Mouse (Mus musculus): ENCODE data around the gene Sclt1. TPM values are rescaled to one million over a fixed set of nuclear protein-coding genes. Genes with fewer than 3 reads are reported as not detected.

Sclt1 gene
- polyA plus RNA-seq, 1 experiment from 2014 or later = 25.7 TPM

DNA sequence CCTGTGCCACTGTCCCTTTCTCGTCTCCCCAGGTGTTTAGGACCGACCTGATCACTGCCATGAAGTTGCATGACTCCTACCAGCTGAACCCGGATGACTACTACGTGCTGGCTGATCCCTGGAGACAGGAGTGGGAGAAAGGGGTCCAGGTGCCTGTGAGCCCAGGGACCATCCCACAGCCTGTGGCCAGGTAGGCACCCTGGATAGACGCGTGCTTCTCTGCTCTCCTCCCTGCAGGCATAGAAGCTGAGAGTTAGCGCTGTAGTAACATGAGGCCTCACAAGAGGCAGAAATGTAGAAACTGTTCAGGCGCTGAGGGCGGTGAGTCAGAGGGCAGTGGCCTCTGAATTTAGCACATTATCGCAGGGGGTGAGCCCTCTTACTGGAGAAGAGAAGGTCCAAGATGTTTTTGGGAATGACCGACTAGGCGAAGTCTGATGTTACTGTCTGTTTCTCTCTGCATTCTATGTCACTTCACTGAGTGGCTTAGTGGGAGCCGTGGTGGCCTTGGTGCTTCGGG lies 150.6 kb downstream of the Sclt1 start:
- no peak overlapping the region for H3K9ac ChIP-seq
- H3K4me3 ChIP-seq = no peak overlapping the region
- H3K4me1 ChIP-seq = no peaks in the 10 kb centered on the region
- H3K36me3 ChIP-seq (ENCODE audit: poor library complexity, severe bottlenecking) = peaks cover 74% of the 10 kb centered on the region
- 93% methylated on average over 14 of the region's 14 CpGs for WGBS
- H3K4me2 ChIP-seq = no peak overlapping the region
- H3K27me3 ChIP-seq = no peaks in the 10 kb centered on the region
- no peak overlapping the region for H3K27ac ChIP-seq
- H3K9me3 ChIP-seq (replicated peaks) = no peaks in the 10 kb centered on the region
- no peak for ATAC-seq

DNA sequence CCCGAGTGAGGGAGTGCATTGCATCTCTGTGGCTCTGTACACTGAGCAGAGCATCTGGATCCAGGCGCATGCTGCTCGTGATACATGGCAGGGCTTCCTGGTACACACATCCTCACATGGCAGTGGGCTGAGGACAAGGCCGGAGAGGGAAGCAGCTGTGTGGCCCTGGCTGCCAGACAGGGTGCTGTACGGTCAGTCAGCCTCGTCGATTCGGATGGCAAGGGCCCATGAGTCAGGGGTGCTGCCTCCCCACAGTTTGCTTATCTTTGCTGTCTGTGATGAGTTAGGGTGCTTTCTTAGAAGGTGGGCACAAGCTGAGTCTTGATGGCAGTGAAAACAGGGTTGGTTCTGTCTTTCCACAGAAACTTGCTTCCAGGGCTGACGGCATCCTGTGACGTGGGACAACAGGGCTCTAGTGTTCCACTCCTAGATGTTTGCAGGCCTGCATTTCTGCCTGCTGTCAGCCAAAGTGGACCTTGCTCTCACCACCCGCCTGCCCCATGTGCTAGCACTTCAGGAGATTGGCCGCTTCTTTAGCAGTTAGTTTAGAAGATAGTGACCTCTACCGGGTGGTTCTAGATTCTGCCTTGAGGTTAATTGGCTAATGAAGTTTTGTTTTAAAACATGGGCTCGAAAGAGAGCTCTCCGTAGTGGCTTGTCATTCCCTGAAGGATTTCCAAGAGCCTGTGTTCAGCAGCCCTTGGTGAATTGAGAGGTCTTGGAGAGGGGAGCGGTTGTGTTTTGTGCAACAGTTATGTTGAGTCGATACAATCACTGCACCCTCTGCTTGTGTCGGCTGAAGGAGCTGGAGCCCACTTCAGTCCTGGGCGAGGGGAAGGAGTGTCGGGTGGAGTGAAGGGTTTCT lies 151.4 kb downstream of the Sclt1 start:
- Histone ChIP-seq H3K27ac (no peak overlapping the region), H3K9ac (no peak overlapping the region), H3K36me3 (ENCODE audit: poor library complexity, severe bottlenecking) (peaks cover 68% of the 10 kb centered on the region), H3K4me3 (no peak overlapping the region), H3K27me3 (no peaks in the 10 kb centered on the region), H3K4me1 (0 out of 2 replicates have a peak, but pooled peaks cover 4% of the 10 kb centered on the region), H3K9me3 (replicated peaks) (no peaks in the 10 kb centered on the region), H3K4me2 (no peak overlapping the region)
- ATAC-seq = no peak
- WGBS = 92% methylated on average over 20 of the region's 20 CpGs

DNA sequence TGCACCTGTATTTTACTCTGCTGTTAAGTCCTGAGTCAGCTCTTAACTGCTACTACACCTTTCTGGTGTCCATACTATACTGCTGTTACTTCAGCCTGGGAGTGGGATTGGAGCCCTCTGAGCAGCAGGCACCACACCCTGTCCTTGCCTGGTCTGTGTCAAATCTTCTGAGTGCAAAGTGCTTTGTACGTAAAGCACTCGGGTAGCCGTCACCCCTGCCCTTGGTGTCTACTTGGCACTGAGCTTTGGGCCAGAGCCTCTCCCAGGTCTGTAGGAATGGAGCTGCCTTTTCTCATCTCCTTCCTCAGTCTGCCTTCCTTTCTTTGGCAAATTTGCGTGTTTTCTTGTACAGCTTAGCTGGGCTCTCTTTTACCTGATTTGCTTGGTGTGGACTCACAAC lies 152.3 kb downstream of the Sclt1 start:
- Histone ChIP-seq H3K4me2 (no peak overlapping the region), H3K27ac (no peak overlapping the region), H3K9me3 (replicated peaks) (no peaks in the 10 kb centered on the region), H3K27me3 (no peaks in the 10 kb centered on the region), H3K4me3 (no peak overlapping the region), H3K36me3 (ENCODE audit: poor library complexity, severe bottlenecking) (peaks cover 58% of the 10 kb centered on the region), H3K4me1 (0 out of 2 replicates have a peak, but pooled peaks cover 4% of the 10 kb centered on the region), H3K9ac (no peak overlapping the region)
- WGBS = 92% methylated on average over 4 of the region's 4 CpGs
- no peak for ATAC-seq

DNA sequence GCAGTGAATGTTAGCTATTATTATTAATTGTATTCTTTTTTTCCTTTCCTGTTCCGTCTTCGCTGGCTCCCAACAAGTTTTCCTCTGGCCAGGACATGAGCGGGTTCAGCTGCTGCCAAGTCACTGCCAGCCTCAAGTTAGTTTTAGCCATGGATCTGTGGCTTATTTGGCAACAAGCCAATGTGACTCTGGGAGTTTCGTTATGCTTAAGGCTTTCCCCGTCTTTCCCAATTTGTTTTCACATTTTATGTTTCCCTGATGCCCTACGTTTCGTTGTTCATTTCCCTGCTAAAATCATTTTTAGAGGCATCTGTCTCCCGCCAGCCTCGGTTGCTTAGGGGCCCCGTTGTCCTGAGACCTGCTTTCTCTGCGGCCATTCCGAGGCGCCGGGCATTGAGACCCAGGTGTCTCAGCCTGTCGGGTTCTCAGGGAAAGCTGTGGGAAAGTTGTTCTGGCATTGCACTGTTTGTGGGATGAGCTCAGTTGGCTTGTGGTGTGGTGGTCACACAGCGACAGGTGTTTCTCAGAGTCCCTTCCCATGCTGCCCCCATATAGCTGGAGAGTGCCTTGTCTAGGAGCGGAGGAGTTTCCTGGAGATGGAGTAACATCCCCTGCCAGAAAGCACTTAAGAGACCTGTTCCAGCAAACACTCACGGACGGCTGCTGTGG lies 152.9 kb downstream of the Sclt1 start:
- H3K4me3 ChIP-seq = no peak overlapping the region
- H3K4me2 ChIP-seq = no peak overlapping the region
- H3K27ac ChIP-seq = no peak overlapping the region
- H3K27me3 ChIP-seq = no peaks in the 10 kb centered on the region
- H3K9me3 ChIP-seq (replicated peaks) = no peaks in the 10 kb centered on the region
- ATAC-seq = no peak
- H3K4me1 ChIP-seq = 0 out of 2 replicates have a peak, but pooled peaks cover 4% of the 10 kb centered on the region
- H3K9ac ChIP-seq = no peak overlapping the region
- 83% methylated on average over 19 of the region's 19 CpGs for WGBS
- H3K36me3 ChIP-seq (ENCODE audit: poor library complexity, severe bottlenecking) = peaks cover 52% of the 10 kb centered on the region

DNA sequence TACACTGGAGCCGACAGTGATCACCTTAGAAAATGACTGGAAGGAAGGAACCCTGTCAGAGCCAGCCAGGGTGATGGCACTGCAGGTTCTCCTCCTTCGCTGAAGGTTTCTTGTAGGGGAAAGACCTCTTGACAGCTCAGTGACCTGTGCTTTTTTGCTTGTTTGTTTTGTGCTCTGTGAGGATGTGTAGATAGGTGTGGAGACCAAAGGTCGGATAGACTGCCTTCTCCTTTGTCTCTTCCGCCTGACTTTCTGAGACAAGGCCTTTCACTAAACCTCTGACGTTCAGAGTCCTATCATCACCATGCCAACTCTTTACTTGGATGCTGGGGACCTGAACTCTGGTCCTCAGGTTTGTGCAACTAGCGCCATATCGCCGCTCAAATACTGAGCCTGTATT lies 153.8 kb downstream of the Sclt1 start:
- 82% methylated on average over 8 of the region's 8 CpGs for WGBS
- Histone ChIP-seq H3K4me1 (peaks cover 7% of the 10 kb centered on the region), H3K4me3 (no peak overlapping the region), H3K27me3 (no peaks in the 10 kb centered on the region), H3K9me3 (replicated peaks) (no peaks in the 10 kb centered on the region), H3K4me2 (no peak overlapping the region), H3K9ac (no peak overlapping the region), H3K36me3 (ENCODE audit: poor library complexity, severe bottlenecking) (peaks cover 43% of the 10 kb centered on the region), H3K27ac (no peak overlapping the region)
- ATAC-seq = no peak

DNA sequence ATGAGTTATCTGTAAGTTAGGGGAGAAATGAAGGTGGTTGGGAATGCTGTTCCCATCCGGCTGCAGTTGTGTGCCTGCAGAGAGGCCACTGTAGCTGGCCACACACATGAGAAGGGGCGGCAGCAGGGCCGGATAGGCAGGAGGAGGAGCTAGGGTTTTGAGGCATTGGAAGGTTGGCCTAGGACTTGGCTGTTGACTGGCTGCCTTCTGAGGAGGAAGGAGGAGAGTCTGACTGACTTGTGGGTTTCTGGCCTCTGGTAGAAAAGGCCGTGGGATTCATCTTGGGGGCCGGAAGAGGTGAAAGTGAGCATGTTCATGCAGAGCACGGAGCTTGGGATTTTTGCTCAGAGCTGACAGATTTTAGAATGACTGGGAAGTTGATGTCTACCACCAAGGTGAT lies 154.7 kb downstream of the Sclt1 start:
- Histone ChIP-seq H3K9me3 (replicated peaks) (no peaks in the 10 kb centered on the region), H3K27ac (no peak overlapping the region), H3K27me3 (no peaks in the 10 kb centered on the region), H3K4me1 (peaks cover 12% of the 10 kb centered on the region), H3K4me2 (no peak overlapping the region), H3K9ac (no peak overlapping the region), H3K36me3 (ENCODE audit: poor library complexity, severe bottlenecking) (peaks cover 37% of the 10 kb centered on the region), H3K4me3 (no peak overlapping the region)
- ATAC-seq = no peak
- WGBS = 74% methylated on average over 6 of the region's 6 CpGs

DNA sequence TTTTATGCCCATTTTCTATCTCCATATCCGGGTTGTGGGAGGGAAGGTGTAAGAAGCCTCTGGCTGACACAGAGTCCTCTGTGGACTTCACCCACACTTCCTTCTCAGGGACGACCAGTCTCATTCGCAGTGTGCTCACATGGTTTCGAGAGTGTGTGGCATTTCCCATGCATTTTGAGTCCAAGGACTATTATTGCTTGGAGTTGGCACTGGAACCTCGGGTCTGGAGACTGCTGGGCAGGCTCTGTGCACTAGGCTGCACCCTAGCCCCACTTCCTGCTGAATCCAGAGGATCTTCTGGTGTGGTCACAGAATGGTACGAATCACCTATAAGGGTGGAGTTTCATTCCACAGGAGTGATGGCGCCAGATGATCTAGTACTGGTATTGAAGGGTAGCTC lies 155.4 kb downstream of the Sclt1 start:
- Histone ChIP-seq H3K9me3 (replicated peaks) (no peaks in the 10 kb centered on the region), H3K36me3 (ENCODE audit: poor library complexity, severe bottlenecking) (peaks cover 33% of the 10 kb centered on the region), H3K27me3 (no peaks in the 10 kb centered on the region), H3K4me2 (no peak overlapping the region), H3K4me1 (peaks cover 18% of the 10 kb centered on the region), H3K27ac (no peak overlapping the region), H3K4me3 (no peak overlapping the region), H3K9ac (no peak overlapping the region)
- ATAC-seq = no peak
- WGBS = 90% methylated on average over 7 of the region's 7 CpGs

DNA sequence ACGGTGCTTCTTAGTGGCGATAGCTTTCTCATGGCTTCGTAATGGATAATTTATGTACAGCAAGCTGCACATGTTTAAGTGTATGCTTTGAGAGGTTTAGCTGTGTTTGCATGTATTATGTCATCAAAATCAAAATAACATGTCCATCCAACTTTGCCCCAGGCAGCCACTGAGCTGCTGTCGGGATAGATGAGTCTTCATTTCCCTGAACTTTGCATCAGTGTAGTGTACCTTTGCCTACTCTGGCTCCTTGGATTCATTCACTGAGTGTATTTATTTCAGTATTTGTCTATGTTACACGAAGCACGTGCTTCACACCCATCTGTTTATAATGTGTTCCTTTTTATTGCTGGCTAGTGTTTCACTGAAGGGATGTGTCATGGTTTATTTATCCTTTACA lies 156.0 kb downstream of the Sclt1 start:
- Histone ChIP-seq H3K4me3 (no peak overlapping the region), H3K27ac (no peak overlapping the region), H3K9me3 (replicated peaks) (no peaks in the 10 kb centered on the region), H3K9ac (no peak overlapping the region), H3K36me3 (ENCODE audit: poor library complexity, severe bottlenecking) (peaks cover 30% of the 10 kb centered on the region), H3K4me1 (peaks cover 24% of the 10 kb centered on the region), H3K27me3 (no peaks in the 10 kb centered on the region), H3K4me2 (no peak overlapping the region)
- WGBS = 82% methylated on average over 6 of the region's 6 CpGs
- ATAC-seq = no peak

DNA sequence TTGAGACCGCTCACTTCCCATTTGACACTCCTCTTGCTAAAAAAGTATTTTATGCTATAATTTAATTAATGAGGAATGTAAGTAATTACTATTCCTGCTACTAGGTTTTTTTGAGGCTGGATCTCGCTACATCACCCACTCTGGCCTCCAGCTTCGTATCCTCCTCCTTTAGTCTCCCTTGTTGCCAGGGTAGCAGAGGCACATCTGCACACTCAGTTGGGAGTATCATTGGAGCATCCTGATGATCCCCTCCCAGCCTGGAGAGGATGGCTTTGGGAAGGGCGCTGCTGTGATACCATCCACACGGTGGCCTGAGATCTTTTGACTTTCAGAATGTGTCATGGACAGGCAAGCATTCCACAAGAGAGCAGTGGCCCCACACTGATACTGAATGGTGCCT lies 156.8 kb downstream of the Sclt1 start:
- Histone ChIP-seq H3K27ac (no peak overlapping the region), H3K9ac (no peak overlapping the region), H3K36me3 (ENCODE audit: poor library complexity, severe bottlenecking) (peaks cover 24% of the 10 kb centered on the region), H3K4me1 (peaks cover 32% of the 10 kb centered on the region), H3K9me3 (replicated peaks) (no peaks in the 10 kb centered on the region), H3K27me3 (no peaks in the 10 kb centered on the region), H3K4me3 (no peak overlapping the region), H3K4me2 (no peak overlapping the region)
- 85% methylated on average over 5 of the region's 5 CpGs for WGBS
- ATAC-seq = no peak

DNA sequence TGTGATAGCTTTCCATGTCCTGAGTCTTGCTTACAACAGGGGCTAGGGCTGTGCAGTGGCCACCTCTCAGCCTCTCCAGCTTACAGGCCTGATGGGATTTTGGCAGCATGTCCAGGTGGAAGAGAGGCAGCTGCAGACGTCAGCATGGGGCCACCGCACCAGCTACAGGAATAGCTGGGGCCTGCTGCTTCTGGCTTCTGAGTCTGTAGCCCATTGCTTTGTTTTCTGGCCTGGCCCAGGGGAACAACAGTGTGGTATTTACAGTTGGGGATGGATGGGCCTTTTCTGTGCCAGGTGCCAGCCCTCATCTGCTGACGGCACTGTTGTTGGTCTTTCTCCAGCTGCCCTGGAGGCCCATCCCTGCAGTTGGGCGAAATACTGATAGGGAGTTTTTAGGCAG lies 158.7 kb downstream of the Sclt1 start:
- peak; percentile 13 for ATAC-seq
- Histone ChIP-seq H3K9me3 (replicated peaks) (no peaks in the 10 kb centered on the region), H3K36me3 (ENCODE audit: poor library complexity, severe bottlenecking) (0 out of 2 replicates have a peak, but pooled peaks cover 6% of the 10 kb centered on the region), H3K27ac (0 out of 2 replicates have a peak overlapping the region, but pooled peaks have one; percentile 12), H3K4me3 (no peak overlapping the region), H3K4me1 (peaks cover 51% of the 10 kb centered on the region), H3K9ac (peak overlapping the region; percentile 8; the same call in 1 of the 2 replicates), H3K4me2 (no peak overlapping the region), H3K27me3 (no peaks in the 10 kb centered on the region)
- 67% methylated on average over 4 of the region's 4 CpGs for WGBS

DNA sequence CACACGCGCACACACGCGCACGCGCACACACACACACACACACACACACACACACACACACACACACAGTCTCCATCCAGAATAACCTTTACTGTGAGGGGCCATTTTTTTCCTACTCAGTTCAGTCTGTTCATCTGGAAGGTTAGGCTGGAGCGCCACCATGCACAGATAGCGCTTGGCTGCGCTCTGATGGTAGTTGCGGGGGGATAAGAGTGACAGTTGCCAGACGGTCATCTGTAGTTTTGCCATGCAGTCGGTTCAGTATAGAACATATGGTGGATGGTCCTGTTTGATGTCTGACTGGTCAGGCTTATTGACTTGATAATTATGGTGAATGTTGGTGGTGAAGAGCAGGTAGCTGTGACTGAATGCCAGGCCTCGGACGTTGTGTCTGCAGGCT lies 159.2 kb downstream of the Sclt1 start:
- Histone ChIP-seq H3K4me3 (no peak overlapping the region), H3K9me3 (replicated peaks) (no peaks in the 10 kb centered on the region), H3K4me1 (peaks cover 54% of the 10 kb centered on the region), H3K27ac (no peak overlapping the region), H3K4me2 (no peak overlapping the region), H3K9ac (no peak overlapping the region), H3K27me3 (no peaks in the 10 kb centered on the region), H3K36me3 (ENCODE audit: poor library complexity, severe bottlenecking) (0 out of 2 replicates have a peak, but pooled peaks cover 6% of the 10 kb centered on the region)
- 89% methylated on average over 14 of the region's 14 CpGs for WGBS
- peak; percentile 2; the same call in 1 of the 2 replicates for ATAC-seq

DNA sequence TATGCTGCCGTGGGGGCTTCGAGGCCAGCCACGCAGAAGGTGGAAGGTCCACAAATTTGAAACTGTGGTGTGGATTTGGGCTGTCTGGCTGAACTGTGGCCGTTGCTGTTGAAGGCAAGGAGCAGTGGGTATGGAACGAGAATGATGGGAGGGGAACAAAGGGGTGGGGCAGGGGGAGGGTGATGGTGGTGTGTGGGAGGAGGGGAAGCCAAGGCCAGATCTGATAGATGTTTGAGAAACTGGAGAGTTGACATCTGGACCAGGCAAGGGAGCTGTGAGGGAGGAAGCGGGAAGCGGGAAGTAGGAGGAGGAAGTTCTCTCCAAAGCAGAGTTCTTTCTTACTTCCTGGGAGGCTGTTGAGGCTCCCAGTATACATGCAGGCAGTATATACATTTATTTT lies 160.1 kb downstream of the Sclt1 start:
- H3K4me1 ChIP-seq = peaks cover 54% of the 10 kb centered on the region
- 80% methylated on average over 7 of the region's 7 CpGs for WGBS

More for the DNA sequence above, 160.1 kb downstream of the Sclt1 start:
- Histone ChIP-seq H3K4me2 (no peak overlapping the region), H3K36me3 (ENCODE audit: poor library complexity, severe bottlenecking) (0 out of 2 replicates have a peak, but pooled peaks cover 6% of the 10 kb centered on the region), H3K27me3 (no peaks in the 10 kb centered on the region), H3K4me3 (no peak overlapping the region), H3K9ac (no peak overlapping the region), H3K27ac (no peak overlapping the region), H3K9me3 (replicated peaks) (no peaks in the 10 kb centered on the region)
- ATAC-seq = no peak

All from forebrain, embryonic 13.5 days (tissue).